Mouse (Mus musculus) limb, embryonic 10.5 days (tissue): ENCODE measurements around the gene Fam126b. TPM values are rescaled to one million over a fixed set of nuclear protein-coding genes. Genes with fewer than 3 reads are reported as not detected.
"Not testable (repeated sequence)": the region's sequence is repeated elsewhere in the genome, so short reads cannot be mapped to it uniquely, and the experiment has no call there.

ENCODE experiments used
- DNase-seq: peaks from one replicate; pipeline ENCODE4 v3.0.0-alpha.2; 2017; ENCODE audit warnings: low spot score
- H3K27ac ChIP-seq: fragments of 300-500 bp; sonication (generic); 2 replicates; pipeline ENCODE4 v1.5.1; 2016; ENCODE audit warnings: mild to moderate bottlenecking
- H3K27me3 ChIP-seq: fragments of 300-500 bp; sonication (generic); 2 replicates; pipeline ENCODE4 v1.6.1; 2016; ENCODE audit warnings: low read depth, mild to moderate bottlenecking; ENCODE audit not compliant: poor library complexity, severe bottlenecking
- H3K36me3 ChIP-seq: fragments of 300-500 bp; sonication (generic); 2 replicates; pipeline ENCODE4 v1.6.1; 2016; ENCODE audit warnings: mild to moderate bottlenecking, moderate library complexity
- H3K4me1 ChIP-seq: fragments of 300-500 bp; sonication (generic); 2 replicates; pipeline ENCODE4 v1.6.1; 2016
- H3K4me3 ChIP-seq: fragments of 300-500 bp; sonication (generic); 2 replicates; pipeline ENCODE4 v1.5.1; 2016; ENCODE audit warnings: mild to moderate bottlenecking, moderate library complexity
- H3K9me3 ChIP-seq: fragments of 300-500 bp; sonication (generic); replicated peaks from 2 replicates; pipeline ENCODE4 v1.6.1; 2016; ENCODE audit warnings: mild to moderate bottlenecking
- WGBS: fragments of 180-500 bp; shearing (Covaris S2); methylation state at CpG from one replicate; pipeline ENCODE4 v1.1.7; 2016; 5-methylcytosine and 5-hydroxymethylcytosine counted together
- polyA plus RNA-seq: library from polyadenylated mRNA; unstranded; fragments of >200 nt; fragmentation: Nextera tagmentation; extraction: Ambion mirVana; gene quantifications from 2 replicates; pipeline ENCODE4 v1.2.1, GENCODE M21; 2016

Gene Fam126b
- polyA plus RNA-seq, 1 experiment from 2014 or later = 6.0 TPM

- DNase-seq, H3K4me1 ChIP-seq, H3K27ac ChIP-seq, H3K27me3 ChIP-seq, H3K9me3 ChIP-seq, H3K36me3 ChIP-seq, H3K4me3 ChIP-seq: not testable (repeated sequence)
- WGBS = 92% methylated on average over 5 of the region's 5 CpGs
Observed at GRCm38 (mm10) chr1:58609591-58609990, 23.5 kb upstream of the Fam126b start.

- WGBS = 84% methylated on average over 4 of the region's 4 CpGs
- Histone ChIP-seq H3K4me3 (no peak overlapping the region), H3K27me3 (no peaks in the 10 kb centered on the region), H3K4me1 (no peaks in the 10 kb centered on the region), H3K27ac (no peak overlapping the region), H3K36me3 (no peaks in the 10 kb centered on the region), H3K9me3 (no peaks in the 10 kb centered on the region)
- DNase-seq = no peak
Observed at GRCm38 (mm10) chr1:58603738-58604137, 17.6 kb upstream of the Fam126b start.

- no peak for DNase-seq
- Histone ChIP-seq H3K27me3 (no peaks in the 10 kb centered on the region), H3K36me3 (no peaks in the 10 kb centered on the region), H3K9me3 (no peaks in the 10 kb centered on the region), H3K27ac (no peak overlapping the region), H3K4me1 (no peaks in the 10 kb centered on the region), H3K4me3 (no peak overlapping the region)
- 89% methylated on average over 4 of the region's 4 CpGs for WGBS
Observed at GRCm38 (mm10) chr1:58602681-58603080, 16.6 kb upstream of the Fam126b start.

GRCm38 (mm10) chr1:58587491-58587890 is 1.4 kb upstream of the Fam126b start:
- peak overlapping the region; percentile 91 for H3K4me3 ChIP-seq
- H3K9me3 ChIP-seq = no peaks in the 10 kb centered on the region
- WGBS = 88% methylated on average over 1 of the region's 1 CpGs
- H3K4me1 ChIP-seq = peaks cover 10% of the 10 kb centered on the region
- H3K36me3 ChIP-seq = peaks cover 13% of the 10 kb centered on the region
- no peaks in the 10 kb centered on the region for H3K27me3 ChIP-seq
- H3K27ac ChIP-seq = no peak overlapping the region
- no peak for DNase-seq

- WGBS = 6% methylated on average over 35 of the region's 36 CpGs
- H3K27ac ChIP-seq = peak overlapping the region; percentile 89
Observed at GRCm38 (mm10) chr1:58585373-58586170, 551 bp downstream of the Fam126b start.

GRCm38 (mm10) chr1:58584271-58584670 is 1.9 kb downstream of the Fam126b start:
- H3K27ac ChIP-seq = no peak overlapping the region
- H3K4me3 ChIP-seq = no peak overlapping the region
- no peaks in the 10 kb centered on the region for H3K9me3 ChIP-seq
- H3K27me3 ChIP-seq = no peaks in the 10 kb centered on the region
- no peak for DNase-seq
- peaks cover 10% of the 10 kb centered on the region for H3K4me1 ChIP-seq
- no peaks in the 10 kb centered on the region for H3K36me3 ChIP-seq
- WGBS = 88% methylated on average over 1 of the region's 1 CpGs

More at GRCm38 (mm10) chr1:58585373-58586170, 551 bp downstream of the Fam126b start:
- Histone ChIP-seq H3K4me3 (peak overlapping the region; percentile 91), H3K9me3 (no peaks in the 10 kb centered on the region), H3K4me1 (peaks cover 10% of the 10 kb centered on the region), H3K36me3 (no peaks in the 10 kb centered on the region), H3K27me3 (no peaks in the 10 kb centered on the region)
- DNase-seq = no peak

GRCm38 (mm10) chr1:58582611-58583010 is 3.5 kb downstream of the Fam126b start:
- WGBS = 82% methylated on average over 1 of the region's 1 CpGs
- Histone ChIP-seq H3K9me3 (no peaks in the 10 kb centered on the region), H3K4me1 (peaks cover 10% of the 10 kb centered on the region), H3K36me3 (no peaks in the 10 kb centered on the region), H3K4me3 (no peak overlapping the region), H3K27ac (no peak overlapping the region), H3K27me3 (no peaks in the 10 kb centered on the region)
- DNase-seq = no peak

GRCm38 (mm10) chr1:58579179-58579578 is 6.9 kb downstream of the Fam126b start:
- no peak overlapping the region for H3K4me3 ChIP-seq
- DNase-seq = no peak
- no peaks in the 10 kb centered on the region for H3K27me3 ChIP-seq
- no peaks in the 10 kb centered on the region for H3K4me1 ChIP-seq
- H3K27ac ChIP-seq = no peak overlapping the region
- no peaks in the 10 kb centered on the region for H3K9me3 ChIP-seq
- WGBS = 92% methylated on average over 2 of the region's 2 CpGs
- no peaks in the 10 kb centered on the region for H3K36me3 ChIP-seq

GRCm38 (mm10) chr1:58570437-58570836 is 15.7 kb downstream of the Fam126b start:
- no peak for DNase-seq
- Histone ChIP-seq H3K36me3 (no peaks in the 10 kb centered on the region), H3K27me3 (no peaks in the 10 kb centered on the region), H3K4me1 (no peaks in the 10 kb centered on the region), H3K27ac (no peak overlapping the region), H3K9me3 (no peaks in the 10 kb centered on the region), H3K4me3 (no peak overlapping the region)
- WGBS = 53% methylated on average over 4 of the region's 4 CpGs

- no peaks in the 10 kb centered on the region; the same call in 1 of the 2 replicates for H3K36me3 ChIP-seq
- H3K4me3 ChIP-seq = no peak overlapping the region
- no peak for DNase-seq
- H3K9me3 ChIP-seq = no peaks in the 10 kb centered on the region
- H3K27me3 ChIP-seq = no peaks in the 10 kb centered on the region
- no peak overlapping the region for H3K27ac ChIP-seq
- no peaks in the 10 kb centered on the region for H3K4me1 ChIP-seq
Observed at GRCm38 (mm10) chr1:58568456-58569130, 17.5 kb downstream of the Fam126b start.

GRCm38 (mm10) chr1:58566621-58567020 is 19.5 kb downstream of the Fam126b start:
- no peaks in the 10 kb centered on the region for H3K9me3 ChIP-seq
- H3K27ac ChIP-seq = no peak overlapping the region
- H3K27me3 ChIP-seq = no peaks in the 10 kb centered on the region
- no peaks in the 10 kb centered on the region for H3K4me1 ChIP-seq
- H3K36me3 ChIP-seq = peaks cover 12% of the 10 kb centered on the region
- H3K4me3 ChIP-seq = no peak overlapping the region
- no peak for DNase-seq

- 93% methylated on average over 5 of the region's 5 CpGs for WGBS
- Histone ChIP-seq H3K4me1 (no peaks in the 10 kb centered on the region), H3K36me3 (peaks cover 19% of the 10 kb centered on the region), H3K9me3 (no peaks in the 10 kb centered on the region), H3K27me3 (no peaks in the 10 kb centered on the region), H3K27ac (no peak overlapping the region), H3K4me3 (no peak overlapping the region)
- DNase-seq = no peak
Observed at GRCm38 (mm10) chr1:58564981-58565380, 21.1 kb downstream of the Fam126b start.

GRCm38 (mm10) chr1:58562455-58562854 is 23.7 kb downstream of the Fam126b start:
- peak; percentile 31 for DNase-seq
- WGBS = 90% methylated on average over 1 of the region's 1 CpGs
- H3K27ac ChIP-seq = no peak overlapping the region
- H3K9me3 ChIP-seq = no peaks in the 10 kb centered on the region
- H3K36me3 ChIP-seq = peaks cover 26% of the 10 kb centered on the region
- no peaks in the 10 kb centered on the region for H3K27me3 ChIP-seq
- no peak overlapping the region for H3K4me3 ChIP-seq
- H3K4me1 ChIP-seq = no peaks in the 10 kb centered on the region
